Mouse (Mus musculus) stomach, postnatal 0 days (tissue): Measurements from ENCODE around the gene Tnnc2.

Experiments used
- CTCF ChIP-seq: IDR thresholded peaks from 2 replicates; pipeline ENCODE4 v1.5.1; 2016; ENCODE audit warnings: antibody characterized with exemption, low read depth, mild to moderate bottlenecking, moderate library complexity
- EP300 ChIP-seq: optimal IDR thresholded peaks from 2 replicates; pipeline ENCODE3; 2016; ENCODE audit warnings: antibody characterized with exemption

GRCm38 (mm10) chr2:164823969-164824368, 44.2 kb upstream of the Tnnc2 start:
- TF ChIP-seq CTCF (no peak), EP300 (no peak)
